Mouse (Mus musculus): ENCODE measurements around the gene Btk. TPM values are rescaled to one million over a fixed set of nuclear protein-coding genes. Genes with fewer than 3 reads are reported as not detected.

Gene Btk
- total and polyA plus RNA-seq, 3 experiments, result 16.2 to 53.4 (median 38.1) TPM

GRCm38 (mm10) chrX:134609472-134609871 is 26.1 kb upstream of the Btk start:
- no peak for DNase-seq (ENCODE audit: extremely low read depth)
- no peak overlapping the region for H3K4me2 ChIP-seq (ENCODE audit: insufficient read depth, low read depth, poor library complexity, severe bottlenecking)

GRCm38 (mm10) chrX:134601380-134602120 is 18.2 kb upstream of the Btk start:
- Histone ChIP-seq H3K4me3 (replicated peaks in 1 of 3; ENCODE audit: low read depth in 2 of 3, low read length in 2 of 3, poor library complexity in 1 of 3) (peak overlapping the region; percentile 61 to 74 (median 71)), H3K27ac (ENCODE audit: insufficient read depth, low read depth) (no peak overlapping the region; the same call in 1 of the 2 replicates), H3K9me3 (replicated peaks; ENCODE audit: low read length) (no peaks in the 10 kb centered on the region), H3K27me3 (replicated peaks) (no peaks in the 10 kb centered on the region), H3K9ac (ENCODE audit: insufficient read depth, low read depth) (peak overlapping the region; percentile 86), H3K4me2 (ENCODE audit: insufficient read depth, low read depth, poor library complexity, severe bottlenecking) (no peak overlapping the region), H3K4me1 (ENCODE audit: control insufficient read depth in 1 of 2, insufficient read depth in 2 of 2) (peaks cover 3 to 10% of the 10 kb centered on the region in 2 experiments; a peak in 2 of 4 replicates), H3K36me3 (replicated peaks in 1 of 2; ENCODE audit: control insufficient read depth in 1 of 2, insufficient read depth in 1 of 2, low read length in 1 of 2) (peaks cover 4 to 10% of the 10 kb centered on the region in 2 experiments), H3K79me2 (replicated peaks; ENCODE audit: control insufficient read depth, extremely low read depth, insufficient read depth, poor library complexity, severe bottlenecking) (peaks cover 24% of the 10 kb centered on the region)
- peak; percentile 64 for TF ChIP-seq MXI1 (IDR thresholded peaks at IDR 0.05; ENCODE audit: low read depth, low read length)
- no peak for TF ChIP-seq ELF1 (IDR thresholded peaks at IDR 0.05; ENCODE audit: low read depth, low read length)
- in situ Hi-C loops (cut with MboI; ENCODE audit: low pct_ligation_motif_present, low pct_unique_long_range_greater_than_20kb, low sequenced_read_pairs), result loop anchor here (10.0 kb wide), 1 partner anchor 63 kb away; no protein-coding TSS in a partner anchor
- DNase-seq (ENCODE audit: extremely low read depth), result no peak
- dilution Hi-C loops (cut with MboI; ENCODE audit: extremely low pct_ligation_motif_present, extremely low pct_unique_long_range_greater_than_20kb, low sequenced_read_pairs), result no loop called here

More at GRCm38 (mm10) chrX:134609472-134609871, 26.1 kb upstream of the Btk start:
- Histone ChIP-seq H3K27ac (ENCODE audit: insufficient read depth, low read depth) (no peak overlapping the region), H3K4me3 (replicated peaks in 1 of 3; ENCODE audit: low read depth in 2 of 3, low read length in 2 of 3, poor library complexity in 1 of 3) (no peak overlapping the region), H3K9ac (ENCODE audit: insufficient read depth, low read depth) (no peak overlapping the region), H3K27me3 (replicated peaks) (no peaks in the 10 kb centered on the region), H3K4me1 (ENCODE audit: control insufficient read depth in 1 of 2, insufficient read depth in 2 of 2) (peaks cover 0 to 4% of the 10 kb centered on the region in 2 experiments; a peak in 1 of 4 replicates), H3K79me2 (replicated peaks; ENCODE audit: control insufficient read depth, extremely low read depth, insufficient read depth, poor library complexity, severe bottlenecking) (no peaks in the 10 kb centered on the region), H3K9me3 (replicated peaks; ENCODE audit: low read length) (no peaks in the 10 kb centered on the region), H3K36me3 (replicated peaks in 1 of 2; ENCODE audit: control insufficient read depth in 1 of 2, insufficient read depth in 1 of 2, low read length in 1 of 2) (peaks cover 9 to 12% of the 10 kb centered on the region in 2 experiments)
- TF ChIP-seq CTCF (conservative IDR thresholded peaks at IDR 0.05 in 1 of 2, IDR thresholded peaks at IDR 0.05 in 1 of 2; ENCODE audit: low read depth in 2 of 2, low read length in 2 of 2), result peak in 1 of 2 experiments; percentile 57; a peak in 2 of 4 replicates
- peak; percentile 53 for TF ChIP-seq RAD21 (IDR thresholded peaks at IDR 0.05; ENCODE audit: low read depth, low read length)
- no peak for TF ChIP-seq TBP (conservative IDR thresholded peaks at IDR 0.05; ENCODE audit: low read depth, low read length)
- peak; percentile 31 for TF ChIP-seq SMC3 (IDR thresholded peaks at IDR 0.05; ENCODE audit: low read depth, low read length)
- in situ Hi-C loops (cut with MboI; ENCODE audit: low pct_ligation_motif_present, low pct_unique_long_range_greater_than_20kb, low sequenced_read_pairs) (loop anchor here (10.0 kb wide), 1 partner anchor 55 kb away; no protein-coding TSS in a partner anchor), dilution Hi-C loops (cut with MboI; ENCODE audit: extremely low pct_ligation_motif_present, extremely low pct_unique_long_range_greater_than_20kb, low sequenced_read_pairs) (no loop called here)

DNA sequence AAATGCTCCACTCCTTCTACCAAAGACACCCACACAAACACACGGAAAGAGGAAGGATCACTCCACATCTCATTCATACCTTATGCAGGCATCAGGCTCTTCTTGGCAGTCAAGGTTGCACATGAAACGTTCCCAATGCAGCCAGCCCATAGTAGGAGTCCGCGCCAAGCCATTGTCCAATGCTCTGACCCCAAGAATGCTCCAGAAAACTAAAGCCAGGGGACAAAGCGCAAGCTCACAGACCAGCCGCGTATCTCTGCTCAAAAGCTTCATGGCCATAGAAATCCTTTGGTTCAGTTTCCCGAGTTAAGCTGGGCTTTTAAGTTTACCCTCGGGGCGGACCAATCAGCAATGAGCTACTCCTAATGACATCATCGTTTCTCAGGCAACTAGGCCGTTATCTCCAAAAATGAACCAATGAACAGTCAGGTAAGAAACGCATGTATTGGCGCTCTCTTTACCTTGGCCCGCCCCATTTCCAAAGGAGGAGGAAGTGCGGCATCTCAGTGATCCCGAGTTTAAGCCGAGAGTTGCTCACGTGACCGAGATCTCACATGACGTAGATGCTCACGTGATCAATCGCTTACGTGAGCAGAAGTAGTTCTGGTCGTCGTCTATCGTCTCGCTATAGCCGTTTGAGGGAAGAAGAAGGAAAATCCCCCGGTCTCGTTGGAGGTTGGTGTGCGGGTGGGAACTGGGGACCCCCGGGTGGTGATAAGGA is 17.4 kb upstream of the Btk start, which contains the start of the genes Gla and Hnrnph2:
Gla (minus strand) TSS at position 467 of the 721 bp plus-strand sequence.
Hnrnph2 (plus strand) TSS at position 521 of the 721 bp plus-strand sequence.
- peaks cover 24% of the 10 kb centered on the region for H3K79me2 ChIP-seq (replicated peaks; ENCODE audit: control insufficient read depth, extremely low read depth, insufficient read depth, poor library complexity, severe bottlenecking)
- H3K9ac ChIP-seq (ENCODE audit: insufficient read depth, low read depth), result peak within 1 kb of the TSS; percentile 86
- dilution Hi-C loops (cut with MboI; ENCODE audit: extremely low pct_ligation_motif_present, extremely low pct_unique_long_range_greater_than_20kb, low sequenced_read_pairs) (no loop called here), in situ Hi-C loops (cut with MboI; ENCODE audit: low pct_ligation_motif_present, low pct_unique_long_range_greater_than_20kb, low sequenced_read_pairs) (loop anchor here (10.0 kb wide), 1 partner anchor 64 kb away; no protein-coding TSS in a partner anchor)
- peak within 1 kb of the TSS; percentile 87 for H3K4me2 ChIP-seq (ENCODE audit: insufficient read depth, low read depth, poor library complexity, severe bottlenecking)
- H3K27me3 ChIP-seq (replicated peaks), result no peaks in the 10 kb centered on the region
- H3K4me1 ChIP-seq (ENCODE audit: control insufficient read depth in 1 of 2, insufficient read depth in 2 of 2), result peaks cover 3 to 10% of the 10 kb centered on the region in 2 experiments; a peak in 2 of 4 replicates
- no peak within 1 kb of the TSS; the same call in 1 of the 2 replicates for H3K27ac ChIP-seq (ENCODE audit: insufficient read depth, low read depth)
- H3K4me3 ChIP-seq (replicated peaks in 1 of 3; ENCODE audit: low read depth in 2 of 3, low read length in 2 of 3, poor library complexity in 1 of 3), result peak within 1 kb of the TSS; percentile 61 to 81 (median 78)
- peaks cover 4 to 10% of the 10 kb centered on the region in 2 experiments for H3K36me3 ChIP-seq (replicated peaks in 1 of 2; ENCODE audit: control insufficient read depth in 1 of 2, insufficient read depth in 1 of 2, low read length in 1 of 2)
- no peaks in the 10 kb centered on the region for H3K9me3 ChIP-seq (replicated peaks; ENCODE audit: low read length)
- DNase-seq (ENCODE audit: extremely low read depth), result peak; percentile 95
- TF ChIP-seq MAZ (IDR thresholded peaks at IDR 0.05; ENCODE audit: low read depth, low read length), result no peak
- peak; percentile 75; the same call in 1 of the 2 replicates for TF ChIP-seq CHD2 (IDR thresholded peaks at IDR 0.05; ENCODE audit: low read length)
- TF ChIP-seq ZKSCAN1 (IDR thresholded peaks at IDR 0.05; ENCODE audit: borderline replicate concordance, low read depth, low read length), result no peak
- no peak for TF ChIP-seq EP300 (IDR thresholded peaks at IDR 0.05; ENCODE audit: low read length)
- TF ChIP-seq MXI1 (IDR thresholded peaks at IDR 0.05; ENCODE audit: low read depth, low read length), result no peak
- TF ChIP-seq SMC3 (IDR thresholded peaks at IDR 0.05; ENCODE audit: low read depth, low read length), result no peak
- no peak for TF ChIP-seq JUND (conservative IDR thresholded peaks at IDR 0.05; ENCODE audit: low read depth, low read length)
- no peak for TF ChIP-seq ZC3H11A (IDR thresholded peaks at IDR 0.05; ENCODE audit: low read depth, low read length)
- 0 out of 2 replicates have a peak, but pooled peaks have one; percentile 17 for TF ChIP-seq MEF2A (IDR thresholded peaks at IDR 0.05; ENCODE audit: borderline replicate concordance, low read depth, low read length)
- no peak for TF ChIP-seq CTCF (conservative IDR thresholded peaks at IDR 0.05 in 1 of 2, IDR thresholded peaks at IDR 0.05 in 1 of 2; ENCODE audit: low read depth in 2 of 2, low read length in 2 of 2)
- peak; percentile 60 for TF ChIP-seq SIN3A (IDR thresholded peaks at IDR 0.05; ENCODE audit: low read length)
- TF ChIP-seq TBP (conservative IDR thresholded peaks at IDR 0.05; ENCODE audit: low read depth, low read length), result peak; percentile 56; the same call in 1 of the 2 replicates
- TF ChIP-seq E2F4 (IDR thresholded peaks at IDR 0.05; ENCODE audit: insufficient replicate concordance, low read depth, low read length), result peak; percentile 63; the same call in 1 of the 2 replicates
- TF ChIP-seq BHLHE40 (IDR thresholded peaks at IDR 0.05; ENCODE audit: low read depth, low read length), result peak; percentile 98
- TF ChIP-seq MYC (IDR thresholded peaks at IDR 0.05; ENCODE audit: low read depth, low read length), result no peak
- 0 out of 2 replicates have a peak, but pooled peaks have one; percentile 44 for TF ChIP-seq TCF12 (IDR thresholded peaks at IDR 0.05; ENCODE audit: low read depth, low read length)
- TF ChIP-seq IRF4 (IDR thresholded peaks at IDR 0.05; ENCODE audit: low read depth, low read length), result no peak
- no peak for TF ChIP-seq PAX5 (IDR thresholded peaks at IDR 0.05; ENCODE audit: low read length)
